Mouse (Mus musculus): ENCODE measurements around the gene Ncoa1.

Ncoa1 gene

GRCm38 (mm10) chr12:4476832-4477671 is at the start of gene Ncoa1:
TSS of gene Ncoa1 (minus strand) at chr12:4477182.
- in situ Hi-C loops (cut with MseI, MboI) = no loop called here

GRCm38 (mm10) chr12:4524546-4524945 is 47.6 kb upstream of the Ncoa1 start:
- in situ Hi-C loops (cut with MseI, MboI) = no loop called here

- in situ Hi-C loops (cut with MseI, MboI) = no loop called here
These were observed 46.8 kb upstream of the Ncoa1 start for GRCm38 (mm10) chr12:4523688-4524298.

GRCm38 (mm10) chr12:4523208-4523607 is 46.2 kb upstream of the Ncoa1 start:
- in situ Hi-C loops (cut with MseI, MboI) = no loop called here

- in situ Hi-C loops (cut with MseI, MboI) = no loop called here
These were observed 42.0 kb upstream of the Ncoa1 start for GRCm38 (mm10) chr12:4518957-4519356.

- in situ Hi-C loops (cut with MseI, MboI) = no loop called here
These were observed 32.6 kb upstream of the Ncoa1 start for GRCm38 (mm10) chr12:4509591-4510061.

GRCm38 (mm10) chr12:4508182-4508581 is 31.2 kb upstream of the Ncoa1 start:
- in situ Hi-C loops (cut with MseI, MboI) = no loop called here

GRCm38 (mm10) chr12:4507461-4507860 is 30.5 kb upstream of the Ncoa1 start:
- in situ Hi-C loops (cut with MseI, MboI) = no loop called here

GRCm38 (mm10) chr12:4506810-4507430 is 29.9 kb upstream of the Ncoa1 start:
- in situ Hi-C loops (cut with MseI, MboI) = no loop called here

GRCm38 (mm10) chr12:4505298-4505697 is 28.3 kb upstream of the Ncoa1 start:
- in situ Hi-C loops (cut with MseI, MboI) = no loop called here

- in situ Hi-C loops (cut with MseI, MboI) = no loop called here
These were observed 26.8 kb upstream of the Ncoa1 start for GRCm38 (mm10) chr12:4503673-4504326.

GRCm38 (mm10) chr12:4501916-4502315 is 24.9 kb upstream of the Ncoa1 start:
- in situ Hi-C loops (cut with MseI, MboI) = no loop called here

GRCm38 (mm10) chr12:4500516-4500915 is 23.5 kb upstream of the Ncoa1 start:
- in situ Hi-C loops (cut with MseI, MboI) = no loop called here

GRCm38 (mm10) chr12:4499651-4500175 is 22.7 kb upstream of the Ncoa1 start:
- in situ Hi-C loops (cut with MseI, MboI) = no loop called here

GRCm38 (mm10) chr12:4488411-4488810 is 11.4 kb upstream of the Ncoa1 start:
- in situ Hi-C loops (cut with MseI, MboI) = no loop called here

- in situ Hi-C loops (cut with MseI, MboI) = no loop called here
These were observed 6.4 kb upstream of the Ncoa1 start for GRCm38 (mm10) chr12:4483386-4483785.

GRCm38 (mm10) chr12:4481687-4482086 is 4.7 kb upstream of the Ncoa1 start:
- in situ Hi-C loops (cut with MseI, MboI) = no loop called here

GRCm38 (mm10) chr12:4480250-4480649 is 3.3 kb upstream of the Ncoa1 start:
- in situ Hi-C loops (cut with MseI, MboI) = no loop called here

GRCm38 (mm10) chr12:4479171-4479881 is 2.3 kb upstream of the Ncoa1 start:
- in situ Hi-C loops (cut with MseI, MboI) = no loop called here

- in situ Hi-C loops (cut with MseI, MboI) = no loop called here
These were observed 1.2 kb upstream of the Ncoa1 start for GRCm38 (mm10) chr12:4477941-4478795.
